Mouse (Mus musculus): Measurements from ENCODE around the gene Pafah1b3. TPM values are rescaled to one million over a fixed set of nuclear protein-coding genes. Genes with fewer than 3 reads are reported as not detected.
"Not testable (repeated sequence)": the region's sequence is repeated elsewhere in the genome, so short reads cannot be mapped to it uniquely, and the experiment has no call there.

The Pafah1b3 gene
- polyA plus RNA-seq (2015; fragmentation: Nextera tagmentation; extraction: Ambion mirVana), result 142 TPM in 2 replicates

GRCm38 (mm10) chr7:25297454-25298325, at the start of gene Pafah1b3:
Pafah1b3 (minus strand) TSS chr7:25297986.
- DNase-seq (ENCODE audit: low spot score), result peak; percentile 87

GRCm38 (mm10) chr7:25341000-25341784, 43.4 kb upstream of the Pafah1b3 start:
- no peak for DNase-seq (ENCODE audit: low spot score)

- no peak for DNase-seq (ENCODE audit: low spot score)
Measured at GRCm38 (mm10) chr7:25339329-25339728, 41.5 kb upstream of the Pafah1b3 start.

GRCm38 (mm10) chr7:25334472-25334871, 36.7 kb upstream of the Pafah1b3 start:
- DNase-seq (ENCODE audit: low spot score), result no peak

GRCm38 (mm10) chr7:25333596-25334307, 36.0 kb upstream of the Pafah1b3 start:
- DNase-seq (ENCODE audit: low spot score), result peak; percentile 75

GRCm38 (mm10) chr7:25326233-25326632, 28.4 kb upstream of the Pafah1b3 start:
- DNase-seq (ENCODE audit: low spot score), result no peak

GRCm38 (mm10) chr7:25325431-25325830, 27.6 kb upstream of the Pafah1b3 start:
- DNase-seq (ENCODE audit: low spot score), result not testable (repeated sequence)

- no peak for DNase-seq (ENCODE audit: low spot score)
Measured at GRCm38 (mm10) chr7:25323219-25323618, 25.4 kb upstream of the Pafah1b3 start.

GRCm38 (mm10) chr7:25322058-25322484, 24.3 kb upstream of the Pafah1b3 start:
- no peak for DNase-seq (ENCODE audit: low spot score)

- DNase-seq (ENCODE audit: low spot score), result no peak
Measured at GRCm38 (mm10) chr7:25317446-25317999, 19.7 kb upstream of the Pafah1b3 start.

GRCm38 (mm10) chr7:25316532-25317445, 19.0 kb upstream of the Pafah1b3 start, which contains the start of gene Megf8:
Megf8 (plus strand) TSS chr7:25317164.
- DNase-seq (ENCODE audit: low spot score), result peak; percentile 91

GRCm38 (mm10) chr7:25315306-25316041, 17.7 kb upstream of the Pafah1b3 start:
- no peak for DNase-seq (ENCODE audit: low spot score)

GRCm38 (mm10) chr7:25314606-25315305, 17.0 kb upstream of the Pafah1b3 start:
- DNase-seq (ENCODE audit: low spot score), result no peak

- DNase-seq (ENCODE audit: low spot score), result no peak
Measured at GRCm38 (mm10) chr7:25313325-25313724, 15.5 kb upstream of the Pafah1b3 start.

- DNase-seq (ENCODE audit: low spot score), result no peak
Measured at GRCm38 (mm10) chr7:25311193-25311592, 13.4 kb upstream of the Pafah1b3 start.

- no peak for DNase-seq (ENCODE audit: low spot score)
Measured at GRCm38 (mm10) chr7:25309425-25309824, 11.6 kb upstream of the Pafah1b3 start.

- no peak for DNase-seq (ENCODE audit: low spot score)
Measured at GRCm38 (mm10) chr7:25308702-25309318, 11.0 kb upstream of the Pafah1b3 start.

- DNase-seq (ENCODE audit: low spot score), result no peak
Measured at GRCm38 (mm10) chr7:25306614-25306996, 8.8 kb upstream of the Pafah1b3 start.
